Mouse (Mus musculus) kidney, postnatal 14 days (tissue): ENCODE measurements around the gene Abhd13.

ENCODE experiments used
- DNase-seq: peaks from one replicate; pipeline ENCODE4 v3.0.0; 2022; ENCODE audit warnings: mixed read lengths

Abhd13 gene

GRCm38 (mm10) chr8:10017231-10017630, 39.7 kb downstream of the Abhd13 start:
- DNase-seq, result no peak

- no peak for DNase-seq
These were observed 53.0 kb downstream of the Abhd13 start for GRCm38 (mm10) chr8:10030320-10031060.

GRCm38 (mm10) chr8:10031177-10031576, 53.7 kb downstream of the Abhd13 start:
- no peak for DNase-seq

GRCm38 (mm10) chr8:10040866-10041265, 63.4 kb downstream of the Abhd13 start:
- DNase-seq, result no peak
